Mouse (Mus musculus) heart, embryonic 10.5 days (tissue): ENCODE data around the gene Pold1. TPM values are rescaled to one million over a fixed set of nuclear protein-coding genes. Genes with fewer than 3 reads are reported as not detected.

Source experiments
- DNase-seq: peaks from one replicate; pipeline ENCODE4 v3.0.0-alpha.2; 2017; ENCODE audit warnings: low spot score
- H3K27ac ChIP-seq: fragments of 300-500 bp; sonication (generic); 2 replicates; pipeline ENCODE4 v1.5.1; 2016; ENCODE audit warnings: mild to moderate bottlenecking
- H3K27me3 ChIP-seq: fragments of 300-500 bp; sonication (generic); 2 replicates; pipeline ENCODE4 v1.6.1; 2016; ENCODE audit warnings: mild to moderate bottlenecking; ENCODE audit not compliant: poor library complexity, insufficient read depth, severe bottlenecking
- H3K36me3 ChIP-seq: fragments of 300-500 bp; sonication (generic); 2 replicates; pipeline ENCODE4 v1.6.1; 2016; ENCODE audit warnings: mild to moderate bottlenecking, moderate library complexity
- H3K4me1 ChIP-seq: fragments of 300-500 bp; sonication (generic); 2 replicates; pipeline ENCODE4 v1.6.1; 2016; ENCODE audit warnings: mild to moderate bottlenecking
- H3K4me3 ChIP-seq: fragments of 300-500 bp; sonication (generic); 2 replicates; pipeline ENCODE4 v1.5.1; 2016; ENCODE audit warnings: mild to moderate bottlenecking, moderate library complexity
- H3K9me3 ChIP-seq: fragments of 300-500 bp; sonication (generic); 2 replicates; pipeline ENCODE4 v1.6.1; 2016; ENCODE audit warnings: mild to moderate bottlenecking, moderate library complexity
- WGBS: fragments of 180-500 bp; shearing (Covaris S2); methylation state at CpG from one replicate; pipeline ENCODE4 v1.1.7; 2016; 5-methylcytosine and 5-hydroxymethylcytosine counted together
- polyA plus RNA-seq: library from polyadenylated mRNA; unstranded; fragments of >200 nt; fragmentation: Nextera tagmentation; extraction: Ambion mirVana; gene quantifications from 2 replicates; pipeline ENCODE4 v1.2.1, GENCODE M21; 2016

The Pold1 gene
- polyA plus RNA-seq, 1 experiment from 2014 or later: 101 TPM

GRCm38 (mm10) chr7:44589149-44589548 lies 40.5 kb upstream of the Pold1 start:
- 0% methylated on average over 33 of the region's 33 CpGs for WGBS
- Histone ChIP-seq H3K27ac (no peak overlapping the region; the same call in 1 of the 2 replicates), H3K4me1 (peaks cover 44% of the 10 kb centered on the region)

GRCm38 (mm10) chr7:44588338-44588737 lies 39.7 kb upstream of the Pold1 start:
- Histone ChIP-seq H3K27me3 (peaks cover 87% of the 10 kb centered on the region), H3K9me3 (no peaks in the 10 kb centered on the region), H3K27ac (no peak overlapping the region), H3K36me3 (no peaks in the 10 kb centered on the region), H3K4me3 (peak overlapping the region; percentile 55), H3K4me1 (peaks cover 37% of the 10 kb centered on the region)
- DNase-seq: no peak
- 11% methylated on average over 12 of the region's 12 CpGs for WGBS

More at GRCm38 (mm10) chr7:44589149-44589548, 40.5 kb upstream of the Pold1 start:
- peak; percentile 87 for DNase-seq
- peak overlapping the region; percentile 55 for H3K4me3 ChIP-seq
- H3K9me3 ChIP-seq: no peaks in the 10 kb centered on the region
- no peaks in the 10 kb centered on the region for H3K36me3 ChIP-seq
- peaks cover 95% of the 10 kb centered on the region for H3K27me3 ChIP-seq

GRCm38 (mm10) chr7:44587676-44588075 lies 39.0 kb upstream of the Pold1 start:
- no peak for DNase-seq
- Histone ChIP-seq H3K27ac (no peak overlapping the region), H3K27me3 (peaks cover 82% of the 10 kb centered on the region), H3K36me3 (no peaks in the 10 kb centered on the region), H3K9me3 (no peaks in the 10 kb centered on the region), H3K4me3 (no peak overlapping the region), H3K4me1 (peaks cover 37% of the 10 kb centered on the region)
- 36% methylated on average over 6 of the region's 6 CpGs for WGBS

- no peak for DNase-seq
- H3K27ac ChIP-seq: no peak overlapping the region
- H3K9me3 ChIP-seq: no peaks in the 10 kb centered on the region
- peak overlapping the region; percentile 51 for H3K4me3 ChIP-seq
- no peaks in the 10 kb centered on the region for H3K36me3 ChIP-seq
- whole genome bisulfite sequencing: under 1% methylated on average over 18 of the region's 18 CpGs
- peaks cover 80% of the 10 kb centered on the region for H3K27me3 ChIP-seq
- peaks cover 37% of the 10 kb centered on the region for H3K4me1 ChIP-seq
These were observed 38.3 kb upstream of the Pold1 start for GRCm38 (mm10) chr7:44586930-44587329.

- peaks cover 79% of the 10 kb centered on the region for H3K27me3 ChIP-seq
- no peaks in the 10 kb centered on the region for H3K9me3 ChIP-seq
- H3K36me3 ChIP-seq: no peaks in the 10 kb centered on the region
- 14% methylated on average over 19 of the region's 19 CpGs for WGBS
- DNase-seq: no peak
- H3K4me3 ChIP-seq: peak overlapping the region; percentile 51
- peaks cover 35% of the 10 kb centered on the region for H3K4me1 ChIP-seq
- no peak overlapping the region for H3K27ac ChIP-seq
These were observed 37.9 kb upstream of the Pold1 start for GRCm38 (mm10) chr7:44586518-44586917.

GRCm38 (mm10) chr7:44585606-44586005 lies 37.0 kb upstream of the Pold1 start:
- no peak for DNase-seq
- Histone ChIP-seq H3K9me3 (no peaks in the 10 kb centered on the region), H3K27me3 (peaks cover 70% of the 10 kb centered on the region), H3K4me1 (peaks cover 26% of the 10 kb centered on the region), H3K4me3 (no peak overlapping the region), H3K27ac (no peak overlapping the region), H3K36me3 (no peaks in the 10 kb centered on the region)
- WGBS: 84% methylated on average over 6 of the region's 6 CpGs

GRCm38 (mm10) chr7:44584921-44585320 lies 36.3 kb upstream of the Pold1 start:
- peaks cover 63% of the 10 kb centered on the region for H3K27me3 ChIP-seq
- H3K9me3 ChIP-seq: no peaks in the 10 kb centered on the region
- H3K4me1 ChIP-seq: peaks cover 19% of the 10 kb centered on the region
- H3K36me3 ChIP-seq: no peaks in the 10 kb centered on the region
- H3K4me3 ChIP-seq: no peak overlapping the region
- WGBS: 84% methylated on average over 6 of the region's 6 CpGs
- H3K27ac ChIP-seq: no peak overlapping the region
- no peak for DNase-seq

- WGBS: 67% methylated on average over 4 of the region's 4 CpGs
- H3K4me1 ChIP-seq: peaks cover 17% of the 10 kb centered on the region
- DNase-seq: no peak
These were observed 35.7 kb upstream of the Pold1 start for GRCm38 (mm10) chr7:44584265-44584804.

GRCm38 (mm10) chr7:44583146-44583545 lies 34.5 kb upstream of the Pold1 start:
- Histone ChIP-seq H3K4me3 (no peak overlapping the region), H3K4me1 (peaks cover 5% of the 10 kb centered on the region; the same call in 1 of the 2 replicates), H3K36me3 (no peaks in the 10 kb centered on the region), H3K27ac (no peak overlapping the region), H3K9me3 (no peaks in the 10 kb centered on the region), H3K27me3 (peaks cover 46% of the 10 kb centered on the region)
- 70% methylated on average over 1 of the region's 1 CpGs for WGBS
- no peak for DNase-seq

More at GRCm38 (mm10) chr7:44584265-44584804, 35.7 kb upstream of the Pold1 start:
- no peaks in the 10 kb centered on the region for H3K36me3 ChIP-seq
- H3K27ac ChIP-seq: no peak overlapping the region
- H3K27me3 ChIP-seq: peaks cover 57% of the 10 kb centered on the region
- no peak overlapping the region for H3K4me3 ChIP-seq
- no peaks in the 10 kb centered on the region for H3K9me3 ChIP-seq

GRCm38 (mm10) chr7:44582709-44583108 lies 34.1 kb upstream of the Pold1 start:
- Histone ChIP-seq H3K4me1 (peaks cover 3% of the 10 kb centered on the region; the same call in 1 of the 2 replicates), H3K27ac (no peak overlapping the region), H3K27me3 (peaks cover 41% of the 10 kb centered on the region), H3K36me3 (no peaks in the 10 kb centered on the region), H3K9me3 (no peaks in the 10 kb centered on the region), H3K4me3 (no peak overlapping the region)
- no peak for DNase-seq
- 57% methylated on average over 5 of the region's 5 CpGs for WGBS

GRCm38 (mm10) chr7:44581637-44582036 lies 33.0 kb upstream of the Pold1 start:
- DNase-seq: no peak
- Histone ChIP-seq H3K9me3 (no peaks in the 10 kb centered on the region), H3K27me3 (peaks cover 30% of the 10 kb centered on the region), H3K36me3 (no peaks in the 10 kb centered on the region), H3K4me1 (peaks cover 3% of the 10 kb centered on the region; the same call in 1 of the 2 replicates), H3K27ac (no peak overlapping the region), H3K4me3 (no peak overlapping the region)
- 47% methylated on average over 6 of the region's 6 CpGs for WGBS

- Histone ChIP-seq H3K4me1 (no peaks in the 10 kb centered on the region), H3K4me3 (no peak overlapping the region), H3K36me3 (no peaks in the 10 kb centered on the region), H3K27me3 (peaks cover 5% of the 10 kb centered on the region; the same call in 1 of the 2 replicates), H3K9me3 (no peaks in the 10 kb centered on the region), H3K27ac (no peak overlapping the region)
- WGBS: 37% methylated on average over 5 of the region's 5 CpGs
- DNase-seq: no peak
These were observed 27.7 kb upstream of the Pold1 start for GRCm38 (mm10) chr7:44576333-44576844.

- H3K27me3 ChIP-seq: peaks cover 5% of the 10 kb centered on the region; the same call in 1 of the 2 replicates
- whole genome bisulfite sequencing: 70% methylated on average over 5 of the region's 5 CpGs
- no peak overlapping the region for H3K27ac ChIP-seq
- H3K4me3 ChIP-seq: no peak overlapping the region
- DNase-seq: no peak
- H3K4me1 ChIP-seq: no peaks in the 10 kb centered on the region
- H3K36me3 ChIP-seq: no peaks in the 10 kb centered on the region
- H3K9me3 ChIP-seq: no peaks in the 10 kb centered on the region
These were observed 24.4 kb upstream of the Pold1 start for GRCm38 (mm10) chr7:44572956-44573484.
